Mouse (Mus musculus) stomach, postnatal 0 days (tissue): ENCODE data around the gene Slc35d3. TPM values are rescaled to one million over a fixed set of nuclear protein-coding genes. Genes with fewer than 3 reads are reported as not detected.

Experiments
- ATAC-seq: fragments of 200-750 bp; cut with Nextera tagmentation; 2 replicates; pipeline ENCODE4 v1.8.0; 2017; ENCODE audit not compliant: low FRiP score, low TSS enrichment
- DNase-seq: peaks from one replicate; pipeline ENCODE4 v3.0.0-alpha.2; 2016; ENCODE audit warnings: low spot score
- H3K27ac ChIP-seq: fragments of 300-500 bp; sonication (generic); replicated peaks from 2 replicates; pipeline ENCODE4 v1.5.1; 2014; ENCODE audit warnings: mild to moderate bottlenecking, control low read depth
- H3K27me3 ChIP-seq: fragments of 300-500 bp; sonication (generic); 2 replicates; pipeline ENCODE4 v1.6.1; 2014; ENCODE audit warnings: low read length; ENCODE audit not compliant: control insufficient read depth, insufficient read depth
- H3K36me3 ChIP-seq: fragments of 300-500 bp; sonication (generic); 2 replicates; pipeline ENCODE4 v1.6.1; 2014; ENCODE audit warnings: low read length, mixed read lengths; ENCODE audit not compliant: control insufficient read depth, insufficient read depth
- H3K4me1 ChIP-seq: fragments of 300-500 bp; sonication (generic); replicated peaks from 2 replicates; pipeline ENCODE4 v1.6.1; 2014; ENCODE audit warnings: antibody characterized with exemption; ENCODE audit not compliant: control insufficient read depth, insufficient read depth
- H3K4me2 ChIP-seq: fragments of 300-500 bp; sonication (generic); replicated peaks from 2 replicates; pipeline ENCODE4 v1.6.1; 2014; ENCODE audit warnings: low read depth, mild to moderate bottlenecking, control low read depth, moderate library complexity
- H3K4me3 ChIP-seq: fragments of 300-500 bp; sonication (generic); 2 replicates; pipeline ENCODE4 v1.5.1; 2014; ENCODE audit warnings: low read depth, low read length, control low read depth
- H3K9ac ChIP-seq: fragments of 300-500 bp; sonication (generic); 2 replicates; pipeline ENCODE4 v1.6.1; 2014; ENCODE audit warnings: mild to moderate bottlenecking, low read length, control low read depth, mixed read lengths
- H3K9me3 ChIP-seq: fragments of 300-500 bp; sonication (generic); 2 replicates; pipeline ENCODE4 v1.6.1; 2016; ENCODE audit warnings: low read length; ENCODE audit not compliant: control insufficient read depth
- CTCF ChIP-seq: IDR thresholded peaks from 2 replicates; pipeline ENCODE4 v1.5.1; 2016; ENCODE audit warnings: antibody characterized with exemption, low read depth, mild to moderate bottlenecking, moderate library complexity
- EP300 ChIP-seq: optimal IDR thresholded peaks from 2 replicates; pipeline ENCODE3; 2016; ENCODE audit warnings: antibody characterized with exemption
- WGBS: fragments of 180-500 bp; shearing (Covaris S2); extraction: QIAGEN DNeasy Blood & Tissue Kit; methylation state at CpG from one replicate; pipeline ENCODE4 v1.1.7; 2014; 5-methylcytosine and 5-hydroxymethylcytosine counted together
- polyA plus RNA-seq: library from polyadenylated mRNA; unstranded; fragments of >200 nt; fragmentation: Nextera tagmentation; extraction: Ambion mirVana; gene quantifications from 2 replicates; pipeline ENCODE4 v1.2.1, GENCODE M21; 2015

Gene Slc35d3
- polyA plus RNA-seq, 1 experiment from 2014 or later, result 0.24 TPM

DNA sequence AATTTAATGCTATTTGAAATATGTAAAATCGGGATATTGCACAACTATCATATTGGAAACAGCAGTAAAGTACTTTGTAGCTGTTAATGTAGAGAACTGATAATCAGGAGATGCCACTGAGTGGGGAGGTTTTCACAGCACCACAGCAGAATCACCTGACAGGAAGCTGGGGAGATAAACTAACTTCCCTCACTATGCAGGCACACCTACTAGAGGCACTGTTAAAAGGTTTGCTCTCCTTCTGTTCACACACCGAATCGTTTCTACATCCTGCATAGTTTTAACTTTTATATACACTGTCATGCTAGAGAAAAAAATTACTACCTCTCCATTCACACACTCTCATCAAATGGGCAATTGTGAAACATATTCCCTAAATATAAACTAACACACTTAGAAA lies 35.0 kb upstream of the Slc35d3 start:
- H3K36me3 ChIP-seq, result no peaks in the 10 kb centered on the region; the same call in 1 of the 2 replicates
- H3K27ac ChIP-seq, result no peak overlapping the region
- 60% methylated on average over 3 of the region's 3 CpGs for WGBS
- H3K9me3 ChIP-seq, result no peaks in the 10 kb centered on the region
- H3K4me1 ChIP-seq, result no peaks in the 10 kb centered on the region
- no peak for TF ChIP-seq CTCF
- TF ChIP-seq EP300, result no peak
- no peaks in the 10 kb centered on the region for H3K27me3 ChIP-seq
- ATAC-seq (no peak), DNase-seq (no peak)
- H3K9ac ChIP-seq, result no peak overlapping the region
- H3K4me2 ChIP-seq, result no peak overlapping the region
- no peak overlapping the region for H3K4me3 ChIP-seq

DNA sequence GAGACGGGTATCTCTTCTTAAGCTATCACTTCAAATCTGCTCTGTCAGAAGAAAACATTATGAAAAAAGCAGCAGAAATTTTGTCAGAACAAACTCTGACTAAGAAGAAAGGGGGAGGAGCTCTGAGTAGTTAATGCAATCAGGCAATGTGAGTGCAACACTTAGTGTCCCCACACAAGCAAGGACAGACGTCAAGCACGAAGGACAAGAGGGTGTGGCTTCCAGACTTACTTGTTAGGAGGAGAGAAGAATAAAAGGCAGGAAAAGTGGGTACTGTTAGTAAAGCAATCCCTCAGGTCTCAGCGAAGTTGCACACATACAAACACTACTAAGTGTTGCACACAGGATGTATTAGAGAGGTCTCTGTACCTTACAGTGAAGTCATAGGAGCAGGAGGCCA lies 33.1 kb upstream of the Slc35d3 start:
- no peak for DNase-seq
- no peak overlapping the region for H3K27ac ChIP-seq
- TF ChIP-seq CTCF (no peak), EP300 (no peak)
- no peak for ATAC-seq
- no peak overlapping the region for H3K4me3 ChIP-seq
- no peaks in the 10 kb centered on the region for H3K27me3 ChIP-seq
- H3K9ac ChIP-seq, result no peak overlapping the region
- no peaks in the 10 kb centered on the region for H3K9me3 ChIP-seq
- 58% methylated on average over 4 of the region's 4 CpGs for WGBS
- H3K4me1 ChIP-seq, result no peaks in the 10 kb centered on the region
- no peaks in the 10 kb centered on the region; the same call in 1 of the 2 replicates for H3K36me3 ChIP-seq
- H3K4me2 ChIP-seq, result no peak overlapping the region

DNA sequence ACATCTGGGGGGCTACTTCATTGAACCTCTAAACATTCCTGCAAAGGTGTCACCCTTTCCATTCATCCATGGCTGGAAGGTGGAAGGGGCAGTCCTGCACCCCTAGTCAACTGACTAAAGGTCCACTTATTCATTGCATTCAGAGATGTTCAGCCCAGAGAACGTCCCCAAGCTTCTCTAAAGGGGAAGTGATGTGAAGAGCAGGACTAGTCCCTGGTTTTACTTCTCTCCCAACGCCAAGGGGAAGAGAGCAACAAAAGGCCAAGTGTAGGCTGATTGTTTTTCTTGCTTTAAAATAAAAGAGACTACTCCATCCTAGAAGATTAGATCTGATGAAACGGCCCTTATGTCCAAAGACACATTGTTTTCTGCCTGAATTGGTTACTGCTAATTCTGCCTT lies 29.2 kb upstream of the Slc35d3 start:
- WGBS, result 87% methylated on average over 3 of the region's 3 CpGs
- no peaks in the 10 kb centered on the region for H3K9me3 ChIP-seq
- no peaks in the 10 kb centered on the region for H3K27me3 ChIP-seq
- no peak for DNase-seq
- TF ChIP-seq CTCF (no peak), EP300 (no peak)
- ATAC-seq, result no peak
- no peaks in the 10 kb centered on the region for H3K4me1 ChIP-seq
- no peak overlapping the region for H3K9ac ChIP-seq
- H3K4me2 ChIP-seq, result no peak overlapping the region
- H3K36me3 ChIP-seq, result no peaks in the 10 kb centered on the region; the same call in 1 of the 2 replicates
- H3K27ac ChIP-seq, result no peak overlapping the region
- no peak overlapping the region for H3K4me3 ChIP-seq

DNA sequence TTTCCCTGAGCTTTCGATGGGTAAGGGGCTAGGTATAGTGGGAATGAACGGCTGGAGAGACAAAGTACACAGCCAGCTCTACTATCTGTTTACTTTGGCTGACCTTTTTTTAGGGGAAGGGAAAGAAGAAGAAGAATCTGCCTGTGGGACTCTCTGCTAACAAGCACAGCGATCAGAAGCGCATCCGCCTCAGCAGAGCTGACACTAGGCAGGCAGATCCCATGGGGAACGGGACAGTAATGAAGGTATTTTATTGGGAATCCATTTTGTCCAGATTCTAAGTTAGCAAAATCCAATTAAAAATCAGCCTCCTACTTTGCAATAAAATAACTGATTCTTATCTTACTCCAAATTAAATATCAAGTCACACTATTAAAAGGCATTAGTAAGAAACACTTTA lies 27.9 kb upstream of the Slc35d3 start:
- no peak overlapping the region for H3K4me2 ChIP-seq

DNA sequence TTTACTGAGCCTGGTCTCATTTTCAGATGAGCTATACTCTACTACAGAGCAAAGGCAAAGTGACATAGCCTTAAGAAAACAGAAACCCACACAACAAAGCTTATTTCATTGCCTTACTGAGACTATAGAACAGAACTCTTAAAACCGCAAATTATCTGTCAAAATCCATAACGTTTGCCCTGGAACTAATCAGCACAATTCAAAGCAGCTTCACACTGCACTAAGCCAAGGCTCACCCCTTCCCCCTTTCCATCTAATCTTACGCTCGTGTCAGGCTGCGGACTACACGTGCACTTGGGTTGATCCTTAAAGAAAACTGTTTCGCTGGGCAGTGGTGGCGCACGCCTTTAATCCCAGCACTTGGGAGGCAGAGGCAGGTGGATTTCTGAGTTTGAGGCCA lies 26.4 kb upstream of the Slc35d3 start:
- H3K4me2 ChIP-seq, result peak overlapping the region; percentile 6; the same call in 1 of the 2 replicates
- peak; percentile 52 for ATAC-seq

More for the DNA sequence above, 27.9 kb upstream of the Slc35d3 start:
- no peaks in the 10 kb centered on the region for H3K9me3 ChIP-seq
- H3K36me3 ChIP-seq, result no peaks in the 10 kb centered on the region; the same call in 1 of the 2 replicates
- ATAC-seq, result no peak
- no peak for TF ChIP-seq EP300
- TF ChIP-seq CTCF, result no peak
- WGBS, result 59% methylated on average over 6 of the region's 6 CpGs
- no peak overlapping the region for H3K9ac ChIP-seq
- DNase-seq, result no peak
- no peak overlapping the region for H3K27ac ChIP-seq
- no peaks in the 10 kb centered on the region for H3K27me3 ChIP-seq
- H3K4me1 ChIP-seq, result no peaks in the 10 kb centered on the region
- no peak overlapping the region for H3K4me3 ChIP-seq

GRCm38 (mm10) chr10:19877257-19877656 lies 26.0 kb upstream of the Slc35d3 start:
- DNase-seq, result peak; percentile 50
- no peaks in the 10 kb centered on the region for H3K4me1 ChIP-seq
- H3K9me3 ChIP-seq, result no peaks in the 10 kb centered on the region
- no peak overlapping the region for H3K9ac ChIP-seq
- TF ChIP-seq EP300, result no peak
- no peak for TF ChIP-seq CTCF
- no peaks in the 10 kb centered on the region; the same call in 1 of the 2 replicates for H3K36me3 ChIP-seq
- no peaks in the 10 kb centered on the region for H3K27me3 ChIP-seq
- peak; percentile 90 for ATAC-seq
- H3K27ac ChIP-seq, result peak overlapping the region; percentile 31; the same call in 1 of the 2 replicates
- WGBS, result 47% methylated on average over 8 of the region's 8 CpGs
- no peak overlapping the region for H3K4me3 ChIP-seq
- peak overlapping the region; percentile 6; the same call in 1 of the 2 replicates for H3K4me2 ChIP-seq

More for the DNA sequence above, 26.4 kb upstream of the Slc35d3 start:
- WGBS, result 62% methylated on average over 9 of the region's 9 CpGs
- H3K27ac ChIP-seq, result peak overlapping the region; percentile 31; the same call in 1 of the 2 replicates
- H3K4me1 ChIP-seq, result no peaks in the 10 kb centered on the region
- no peak for TF ChIP-seq EP300
- TF ChIP-seq CTCF, result no peak
- no peak overlapping the region for H3K9ac ChIP-seq
- no peaks in the 10 kb centered on the region for H3K27me3 ChIP-seq
- H3K4me3 ChIP-seq, result no peak overlapping the region
- peak; percentile 21 for DNase-seq
- no peaks in the 10 kb centered on the region; the same call in 1 of the 2 replicates for H3K36me3 ChIP-seq
- H3K9me3 ChIP-seq, result no peaks in the 10 kb centered on the region
